Comparison of ENCODE assay signal across 12 mouse cellular contexts in the genomic region with DNA sequence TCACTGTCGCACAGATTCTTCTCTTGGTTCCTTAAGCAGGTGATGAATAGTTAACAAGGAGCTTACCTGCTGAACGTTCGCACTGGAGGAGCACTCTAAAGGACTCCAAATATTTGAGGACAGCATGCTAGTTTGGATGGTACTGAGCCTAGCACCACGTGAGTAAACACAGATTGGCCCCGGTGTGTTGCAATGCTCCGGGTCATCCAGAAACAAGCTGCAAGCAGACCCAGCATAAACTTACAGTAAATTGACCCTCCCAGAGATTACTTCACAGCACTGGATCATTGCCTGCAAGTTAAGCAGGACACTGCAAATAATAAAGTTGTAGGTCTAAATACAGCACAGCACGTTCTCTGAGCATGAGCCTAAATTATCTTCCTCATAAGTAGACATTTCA. TPM values are rescaled to one million over a fixed set of nuclear protein-coding genes. Genes with fewer than 3 reads are reported as not detected.
DNase-seq lines count a peak whose midpoint lies in the region; ATAC-seq and TF ChIP-seq lines count a peak whose summit lies in the region.
"Had no signal": no experiment of that assay in that cellular context is flagged by ENCODE, and none has a peak within 500 bp of the region (broad histone marks: within the 10 kb centered on the region; RNA-seq: fewer than 3 reads in every experiment).

No protein-coding gene starts in this region.

- 53% methylated on average over 7 of the region's 7 CpGs for WGBS in liver, embryonic 14.5 days (ENCODE audit: insufficient replicate concordance)
- WGBS in hindbrain, embryonic 12.5 days, result 90% methylated on average over 7 of the region's 7 CpGs

- no peak overlapping the region for H3K9ac ChIP-seq in liver, embryonic 14.5 days (replicated peaks)
- H3K9ac ChIP-seq in hindbrain, embryonic 12.5 days, result no peak overlapping the region
- H3K9ac ChIP-seq: neural tube, embryonic 12.5 days had no signal

- no peak overlapping the region for H3K4me2 ChIP-seq in liver, embryonic 14.5 days (ENCODE audit: low read depth)
- H3K4me2 ChIP-seq in hindbrain, embryonic 12.5 days (replicated peaks), result no peak overlapping the region
- H3K4me2 ChIP-seq: neural tube, embryonic 12.5 days had no signal

- H3K4me1 ChIP-seq in liver, embryonic 14.5 days (replicated peaks; ENCODE audit: control insufficient read depth in 2 of 2, insufficient read depth in 2 of 2, low read length in 1 of 2), result peaks cover 0 to 14% of the 10 kb centered on the region in 2 experiments; a peak in 2 of 4 replicates
- H3K4me1 ChIP-seq in hindbrain, embryonic 12.5 days, result no peaks in the 10 kb centered on the region
- H3K4me1 ChIP-seq: neural tube, embryonic 12.5 days had no signal

- H3K4me3 ChIP-seq in liver, embryonic 14.5 days (ENCODE audit: insufficient read depth in 1 of 2, low read depth in 2 of 2, low read length in 2 of 2), result no peak overlapping the region
- no peak overlapping the region for H3K4me3 ChIP-seq in hindbrain, embryonic 12.5 days
- H3K4me3 ChIP-seq: neural tube, embryonic 12.5 days had no signal

- peak; percentile 80 for ATAC-seq in liver, embryonic 14.5 days (ENCODE audit: insufficient read depth)
- no peak for ATAC-seq in hindbrain, embryonic 12.5 days (ENCODE audit: low FRiP score)
- ATAC-seq in erythroblast, adult 5-6 weeks (replicated peaks; ENCODE audit: low FRiP score, poor library complexity, severe bottlenecking), result no peak

- no peaks in the 10 kb centered on the region for H3K27me3 ChIP-seq in liver, embryonic 14.5 days (ENCODE audit: control insufficient read depth, insufficient read depth, low read length)
- 0 out of 2 replicates have a peak, but pooled peaks cover 2% of the 10 kb centered on the region for H3K27me3 ChIP-seq in hindbrain, embryonic 12.5 days
- H3K27me3 ChIP-seq: neural tube, embryonic 12.5 days had no signal

- no peak overlapping the region for H3K27ac ChIP-seq in liver, embryonic 14.5 days
- no peak overlapping the region for H3K27ac ChIP-seq in hindbrain, embryonic 12.5 days
- H3K27ac ChIP-seq: neural tube, embryonic 12.5 days had no signal

- no peaks in the 10 kb centered on the region for H3K36me3 ChIP-seq in liver, embryonic 14.5 days (replicated peaks; ENCODE audit: control insufficient read depth, insufficient read depth, low read depth)
- no peaks in the 10 kb centered on the region for H3K36me3 ChIP-seq in hindbrain, embryonic 12.5 days
- H3K36me3 ChIP-seq: neural tube, embryonic 12.5 days had no signal

- H3K9me3 ChIP-seq in liver, embryonic 14.5 days (ENCODE audit: control insufficient read depth, low read length), result no peaks in the 10 kb centered on the region
- H3K9me3 ChIP-seq in hindbrain, embryonic 12.5 days (replicated peaks), result no peaks in the 10 kb centered on the region
- H3K9me3 ChIP-seq: neural tube, embryonic 12.5 days had no signal

- no peak for TF ChIP-seq CTCF in liver, embryonic 14.5 days (IDR thresholded peaks at IDR 0.05; ENCODE audit: low read depth)

- peak; percentile 64 for DNase-seq in adrenal gland, postnatal 10 days
- DNase-seq in adrenal gland, postnatal 25 days, result no peak
- peak; percentile 20 to 72 for DNase-seq in urinary bladder, postnatal 36 days (ENCODE audit: low spot score in 2 of 2)
- DNase-seq in urinary bladder, postnatal 10 days (ENCODE audit: low spot score), result no peak
- DNase-seq in liver, embryonic 14.5 days (ENCODE audit: low read depth in 3 of 3, low spot score in 3 of 3), result peak in 2 of 3 experiments; percentile 36 to 44
- DNase-seq in spleen, postnatal 14 days (ENCODE audit: low spot score in 2 of 2), result no peak
- DNase-seq: B cell, adult 2 months had no signal

- TF ChIP-seq EP300 in liver, embryonic 14.5 days (IDR thresholded peaks at IDR 0.05; ENCODE audit: low read depth), result no peak

RNA-seq across cellular contexts. Expression of gene Saa3, which starts 4.0 kb away (rescaled TPM):
- total RNA-seq in adrenal gland, postnatal 10 days (2021), result 1 to 10 TPM in 1 of 2 experiments, not detected in 1; 1.2 TPM
- 0.52 TPM in 1 of 2 replicates, not detected in the other for total RNA-seq in adrenal gland, postnatal 25 days (2021)
- polyA plus RNA-seq in liver, embryonic 14.5 days (2012; rRNA removed), result 0.37 and 1.0 TPM in 2 replicates
- polyA plus RNA-seq in liver, embryonic 14.5 days (2014; fragmentation: Nextera tagmentation; extraction: Ambion mirVana), result 2.8 and 3.4 TPM in 2 replicates
- 0.09 TPM in 1 of 2 replicates, not detected in the other for polyA plus RNA-seq in hindbrain, embryonic 12.5 days (2016; fragmentation: Nextera tagmentation; extraction: Ambion mirVana)
- total RNA-seq in erythroblast, adult 5-6 weeks (2015; ENCODE audit: low replicate concordance), result 9.6 TPM in 1 of 2 replicates, not detected in the other
- total RNA-seq in erythroblast, adult 5-6 weeks (2017; ENCODE audit: low replicate concordance), result not detected in 2 replicates
- total RNA-seq: left cerebral cortex, postnatal 14 days had no signal
- polyA plus RNA-seq: neural tube, embryonic 12.5 days had no signal

RNA-seq across cellular contexts. Expression of gene Saal1, which starts 9.0 kb away (rescaled TPM):
- 10 to 100 TPM; 10.1 to 10.2 TPM for total RNA-seq in adrenal gland, postnatal 10 days (2021)
- 8.4 and 9.8 TPM in 2 replicates for total RNA-seq in adrenal gland, postnatal 25 days (2021)
- 4.4 and 6.6 TPM in 2 replicates for polyA plus RNA-seq in liver, embryonic 14.5 days (2012; rRNA removed)
- 15.1 and 17.6 TPM in 2 replicates for polyA plus RNA-seq in liver, embryonic 14.5 days (2014; fragmentation: Nextera tagmentation; extraction: Ambion mirVana)
- polyA plus RNA-seq in hindbrain, embryonic 12.5 days (2016; fragmentation: Nextera tagmentation; extraction: Ambion mirVana), result 27.2 and 28.4 TPM in 2 replicates
- 0.38 and 4.2 TPM in 2 replicates for total RNA-seq in erythroblast, adult 5-6 weeks (2015; ENCODE audit: low replicate concordance)
- total RNA-seq in erythroblast, adult 5-6 weeks (2017; ENCODE audit: low replicate concordance), result 3.3 and 3.9 TPM in 2 replicates

RNA-seq across cellular contexts. Expression of gene Saa4, which starts 12.9 kb away (rescaled TPM):
- total RNA-seq in adrenal gland, postnatal 10 days (2021), result 10 to 100 TPM in 1 of 2 experiments, 1 to 10 TPM in 1; 3.2 to 10.9 TPM
- total RNA-seq in adrenal gland, postnatal 25 days (2021), result 1.00 TPM in 1 of 2 replicates, not detected in the other
- polyA plus RNA-seq in liver, embryonic 14.5 days (2012; rRNA removed), result 7.1 and 9.6 TPM in 2 replicates
- polyA plus RNA-seq in liver, embryonic 14.5 days (2014; fragmentation: Nextera tagmentation; extraction: Ambion mirVana), result 5.8 and 5.9 TPM in 2 replicates
- polyA plus RNA-seq in hindbrain, embryonic 12.5 days (2016; fragmentation: Nextera tagmentation; extraction: Ambion mirVana), result not detected in 2 replicates
- not detected in 2 replicates for total RNA-seq in erythroblast, adult 5-6 weeks (2015; ENCODE audit: low replicate concordance)
- total RNA-seq in erythroblast, adult 5-6 weeks (2017; ENCODE audit: low replicate concordance), result not detected in 2 replicates
- total RNA-seq: left cerebral cortex, postnatal 14 days had no signal
- polyA plus RNA-seq: hindbrain, embryonic 11.5 days; neural tube, embryonic 12.5 days had no signal

RNA-seq across cellular contexts. Expression of gene Saa1, which starts 23.3 kb away (rescaled TPM):
- under 1 TPM in 1 of 2 experiments, not detected in 1; 0.63 TPM for total RNA-seq in adrenal gland, postnatal 10 days (2021)
- not detected in 2 replicates for total RNA-seq in adrenal gland, postnatal 25 days (2021)
- polyA plus RNA-seq in liver, embryonic 14.5 days (2012; rRNA removed), result not detected in 2 replicates
- not detected in 2 replicates for polyA plus RNA-seq in liver, embryonic 14.5 days (2014; fragmentation: Nextera tagmentation; extraction: Ambion mirVana)
- 0.37 TPM in 1 of 2 replicates, not detected in the other for polyA plus RNA-seq in hindbrain, embryonic 12.5 days (2016; fragmentation: Nextera tagmentation; extraction: Ambion mirVana)
- not detected in 2 replicates for total RNA-seq in erythroblast, adult 5-6 weeks (2015; ENCODE audit: low replicate concordance)
- not detected in 2 replicates for total RNA-seq in erythroblast, adult 5-6 weeks (2017; ENCODE audit: low replicate concordance)
- total RNA-seq: left cerebral cortex, postnatal 14 days had no signal
- polyA plus RNA-seq: hindbrain, embryonic 11.5 days had no signal

RNA-seq across cellular contexts. Expression of gene Saa2, which starts 32.1 kb away (rescaled TPM):
- not detected for total RNA-seq in adrenal gland, postnatal 10 days (2021)
- total RNA-seq in adrenal gland, postnatal 25 days (2021), result not detected in 2 replicates
- not detected in 2 replicates for polyA plus RNA-seq in liver, embryonic 14.5 days (2012; rRNA removed)
- polyA plus RNA-seq in liver, embryonic 14.5 days (2014; fragmentation: Nextera tagmentation; extraction: Ambion mirVana), result not detected in 2 replicates
- polyA plus RNA-seq in hindbrain, embryonic 12.5 days (2016; fragmentation: Nextera tagmentation; extraction: Ambion mirVana), result not detected in 2 replicates
- total RNA-seq in erythroblast, adult 5-6 weeks (2015; ENCODE audit: low replicate concordance), result not detected in 2 replicates
- total RNA-seq in erythroblast, adult 5-6 weeks (2017; ENCODE audit: low replicate concordance), result not detected in 2 replicates
- total RNA-seq: left cerebral cortex, postnatal 14 days had no signal
- polyA plus RNA-seq: neural tube, embryonic 12.5 days had no signal

Comparison
In these comparisons a context has a peak if more than half of its experiments do, and no peak if none do; other contexts are left out.
1. DNase-seq: peak in adrenal gland, postnatal 10 days (single experiment), urinary bladder, postnatal 36 days (2 of 2) and liver, embryonic 14.5 days (2 of 3); none in adrenal gland, postnatal 25 days (single experiment), urinary bladder, postnatal 10 days (single experiment) and spleen, postnatal 14 days (0 of 2).